Mouse (Mus musculus) left cerebral cortex, postnatal 10 days (tissue): ENCODE measurements around the gene Mfsd10. TPM values are rescaled to one million over a fixed set of nuclear protein-coding genes. Genes with fewer than 3 reads are reported as not detected.

Source experiments
- DNase-seq, 2 experiments: peaks; one replicate each; pipeline ENCODE4 v3.0.0; 2021 to 2022; ENCODE audit warnings: low spot score in 2 of 2, mixed read lengths in 1 of 2; ENCODE audit errors: extremely low spot score in 1 of 2
- intact Hi-C: fragments of 180-260 bp; cut with DNase I; formaldehyde crosslinking; loops from one replicate; pipeline ENCODE4 v1.15.1; 2025
- total RNA-seq, 2 experiments: library from RNA; stranded (reverse); gene quantifications; 2 replicates each; pipeline ENCODE4 v1.2.3; 2021

Gene Mfsd10
- 10 to 100 TPM; 44.1 to 53.3 TPM for total RNA-seq

DNA sequence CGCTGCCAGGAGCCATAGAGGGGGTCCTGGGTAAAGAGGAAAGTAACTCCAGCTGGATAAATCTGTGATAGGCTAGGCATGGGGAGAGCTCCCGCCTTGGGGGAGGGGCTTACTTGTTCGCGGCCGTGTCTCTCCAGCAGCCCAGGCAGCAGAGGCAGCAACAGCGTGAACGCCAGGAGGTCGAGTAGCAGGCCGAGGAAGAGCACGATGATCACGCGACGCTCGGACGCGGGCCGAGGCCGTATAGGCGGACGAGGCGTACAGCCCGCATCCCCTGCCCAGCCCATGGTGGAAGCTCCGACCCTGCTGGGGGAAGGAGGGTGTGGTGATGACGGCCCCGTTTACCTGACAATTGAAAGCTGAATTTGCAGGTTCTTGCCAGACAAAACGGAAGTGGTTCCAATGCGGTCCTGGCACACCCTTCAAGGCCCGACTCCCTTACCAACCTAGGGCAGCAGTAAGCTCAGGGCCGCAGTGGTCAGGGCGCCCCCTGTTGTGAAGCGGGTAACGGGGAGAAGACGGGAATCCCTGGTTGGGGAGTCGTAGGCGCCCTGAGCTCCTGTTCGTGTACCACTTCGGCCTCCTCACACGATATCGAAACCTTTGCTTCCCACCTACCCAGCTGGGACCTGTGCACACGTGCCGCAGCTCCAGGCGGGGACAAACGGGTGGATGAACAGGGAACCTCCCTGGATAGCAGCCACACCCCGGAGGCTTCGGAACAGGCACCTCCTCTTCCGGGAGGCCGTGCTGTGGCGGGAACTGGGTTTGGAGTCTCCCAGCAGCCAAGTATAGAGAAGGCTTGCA, at the start of gene Mfsd10:
Mfsd10 (minus strand) TSS at position 732 of the 807 bp plus-strand sequence.
- intact Hi-C loops = no loop called here
- DNase-seq = peak; percentile 75 to 90

DNA sequence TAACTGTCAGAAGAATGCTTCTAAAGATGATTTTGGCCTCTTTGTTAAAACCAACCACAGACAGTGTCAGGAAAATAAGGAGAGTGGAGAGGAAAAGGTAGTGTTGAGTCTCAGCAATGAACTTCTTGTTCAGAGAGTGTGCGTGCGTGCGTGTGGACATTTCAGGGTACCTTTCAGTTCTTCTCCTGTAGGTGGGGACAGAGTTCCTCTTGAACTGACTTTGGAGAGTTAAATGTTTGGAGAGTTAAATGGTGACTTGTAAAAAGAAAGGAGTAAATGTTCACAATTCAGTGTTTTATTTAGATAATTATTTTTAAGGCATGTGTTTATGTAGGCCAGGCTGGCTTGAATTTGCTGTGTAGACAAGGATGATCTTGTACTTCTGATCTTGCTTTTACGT, 33.3 kb upstream of the Mfsd10 start:
- DNase-seq = no peak
- intact Hi-C loops = no loop called here

DNA sequence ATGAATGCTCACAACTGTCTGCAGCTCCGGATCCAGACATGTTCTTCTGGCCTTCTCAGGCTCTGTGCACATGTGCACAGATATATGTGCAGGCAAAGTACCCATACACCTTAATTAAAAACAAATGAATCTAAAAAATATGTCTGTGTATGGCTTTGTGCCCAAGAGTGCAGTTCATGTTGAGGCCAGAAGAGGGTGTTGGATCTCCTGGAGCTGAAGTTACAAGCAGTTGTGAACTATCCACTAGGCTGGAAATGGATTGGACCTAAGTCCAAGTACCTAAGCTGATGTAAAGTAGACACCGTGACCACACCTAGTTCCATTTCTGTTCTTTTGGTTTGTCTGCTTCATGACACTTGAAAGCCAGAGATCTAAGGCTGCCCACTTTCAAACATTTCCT, 32.5 kb upstream of the Mfsd10 start:
- intact Hi-C loops = no loop called here

DNA sequence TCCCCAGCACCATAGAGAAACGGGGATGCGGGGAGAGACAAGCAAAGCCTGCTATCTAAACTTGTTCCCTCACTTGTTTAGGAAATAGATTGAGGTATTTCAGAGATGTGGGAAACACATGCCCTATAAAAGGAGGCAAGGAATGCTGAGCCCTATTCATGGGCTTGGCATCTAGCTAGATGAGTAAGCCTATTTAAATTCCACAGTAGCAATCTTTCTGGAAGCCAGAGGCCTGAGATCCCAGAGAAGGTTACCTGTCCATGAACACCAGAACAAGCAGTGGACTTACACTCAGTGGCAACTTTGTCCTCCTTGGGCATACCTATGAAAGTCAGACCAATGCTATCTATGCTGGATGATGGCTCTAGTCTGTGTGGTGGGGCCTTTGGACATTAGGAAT, 26.2 kb upstream of the Mfsd10 start:
- intact Hi-C loops = loop anchor here (5.0 kb wide), 2 partner anchors 94 to 379 kb away; partner anchors contain the start of gene Hgfac
- DNase-seq = no peak

More for the DNA sequence above, 32.5 kb upstream of the Mfsd10 start:
- DNase-seq = no peak

DNA sequence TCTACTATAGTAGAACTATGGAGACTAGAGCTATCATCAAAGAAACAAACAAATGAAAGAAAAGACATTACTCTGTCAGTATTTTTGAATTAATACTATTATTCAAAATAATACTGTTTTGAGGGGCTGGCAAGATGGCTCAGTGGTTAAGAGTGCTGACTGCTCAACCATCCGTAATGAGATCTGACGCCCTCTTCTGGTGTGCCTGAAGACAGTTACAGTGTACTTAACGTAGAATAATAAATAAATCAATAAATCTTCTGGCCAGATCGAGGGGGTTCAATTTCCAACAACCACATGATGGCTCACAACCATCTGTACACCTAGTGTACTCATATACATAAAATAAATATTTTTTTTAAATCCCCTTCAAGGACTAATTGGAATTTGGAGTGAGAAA, 24.9 kb upstream of the Mfsd10 start:
- intact Hi-C loops = loop anchor here (5.0 kb wide), 2 partner anchors 95 to 380 kb away; partner anchors contain the start of gene Hgfac

DNA sequence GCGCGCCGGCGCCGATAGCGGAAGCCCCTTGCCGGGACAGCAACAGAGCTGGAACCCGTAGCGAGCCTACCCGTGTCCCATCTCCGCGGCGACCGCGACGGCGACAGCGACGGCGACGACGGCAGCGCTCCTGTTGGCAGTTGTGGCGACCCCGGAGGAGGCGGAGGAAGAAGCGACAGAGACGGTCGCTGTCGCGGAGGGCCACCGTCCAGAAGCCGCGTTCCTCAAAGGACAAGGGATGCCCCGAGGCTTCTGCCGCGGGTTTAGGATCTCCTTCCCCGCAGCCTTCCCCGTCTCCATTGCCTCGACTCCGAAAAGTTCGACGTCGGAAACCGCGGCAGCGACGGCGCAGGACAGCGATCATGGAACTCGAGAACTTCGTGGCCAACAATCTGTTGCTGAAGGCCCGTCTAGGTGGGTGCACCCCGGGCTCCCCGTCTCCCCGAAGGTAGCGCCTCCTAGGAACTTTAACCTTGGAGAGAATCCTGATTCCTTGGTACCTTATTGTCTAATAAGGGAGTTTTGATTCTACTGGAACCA, 23.6 kb upstream of the Mfsd10 start:
- DNase-seq = no peak
- intact Hi-C loops = loop anchor here (5.0 kb wide), 2 partner anchors 97 to 382 kb away; partner anchors contain the start of gene Hgfac

More for the DNA sequence above, 24.9 kb upstream of the Mfsd10 start:
- DNase-seq = no peak

DNA sequence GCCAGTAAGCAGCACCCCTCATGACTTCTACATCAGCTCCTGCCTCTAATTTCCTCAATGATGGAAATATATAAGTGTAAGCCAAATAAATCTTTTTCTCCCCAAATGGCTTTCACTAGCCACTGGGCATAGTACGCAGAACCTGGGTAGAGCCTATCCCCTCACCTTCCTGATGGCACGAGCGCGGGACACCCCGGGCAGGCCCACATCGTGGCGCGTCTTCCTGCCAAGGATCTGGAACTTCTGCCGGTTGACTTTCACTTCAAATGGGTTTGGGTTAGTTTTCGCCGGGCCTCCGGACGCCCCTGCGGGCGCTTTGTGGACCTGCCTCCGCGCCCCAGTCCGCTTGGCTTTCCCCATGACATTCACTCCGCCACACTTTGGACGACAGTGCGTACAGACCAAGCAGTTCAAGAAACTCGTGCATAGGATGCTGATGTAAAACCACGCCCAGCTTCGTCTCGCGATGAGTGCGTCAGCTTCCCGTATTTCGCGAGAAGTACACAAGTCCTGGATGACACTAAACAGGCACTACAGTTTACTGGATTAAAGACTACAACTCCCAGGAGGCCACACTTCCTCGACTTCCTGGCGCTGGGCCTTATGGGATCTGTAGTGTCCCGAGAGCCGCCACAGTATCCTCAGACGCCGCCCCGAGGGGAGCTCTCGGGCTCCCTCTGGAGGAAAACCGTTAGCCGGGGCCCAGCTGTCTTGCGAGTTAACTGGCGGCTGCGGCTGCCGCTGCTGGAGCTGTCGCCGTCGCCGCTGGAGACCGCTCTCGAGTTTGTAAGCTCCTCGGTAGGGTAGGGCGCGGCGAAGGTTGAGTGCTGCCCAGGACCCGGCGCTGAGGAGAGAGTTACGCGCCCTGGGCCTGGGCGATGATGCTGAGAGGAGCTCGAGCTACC, 22.9 kb upstream of the Mfsd10 start, which contains the start of the genes Nop14 and Grk4:
Nop14 (minus strand) TSS at position 463 of the 905 bp plus-strand sequence.
Grk4 (plus strand) TSS at position 694 of the 905 bp plus-strand sequence.
- DNase-seq = peak; percentile 99 to 100
- intact Hi-C loops = loop anchor here (5.0 to 10.0 kb wide), 3 partner anchors 97 to 382 kb away; partner anchors contain the start of genes Fam193a and Hgfac

DNA sequence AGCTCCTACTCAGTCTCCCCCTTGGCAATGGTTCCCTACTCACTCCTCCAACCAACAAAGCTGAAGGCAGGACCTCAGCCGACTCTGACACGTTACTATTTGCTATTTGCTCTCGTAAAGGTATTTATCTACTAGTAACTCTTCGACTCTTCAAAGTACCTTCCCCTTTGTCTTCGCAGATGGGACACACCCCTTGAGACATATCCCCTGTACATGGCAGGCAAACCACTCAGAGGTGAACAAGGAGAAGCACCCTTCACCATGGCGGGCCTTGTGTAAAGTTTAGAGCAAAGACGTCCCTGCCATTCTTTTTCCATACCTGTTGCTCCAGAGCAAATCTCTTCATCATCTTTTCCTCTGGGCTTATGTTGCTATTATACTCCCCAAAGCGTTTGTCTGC, 20.5 kb upstream of the Mfsd10 start:
- DNase-seq = no peak
- intact Hi-C loops = loop anchor here (10.0 kb wide), 1 partner anchor 293 kb away; the partner anchor contains the start of gene Fam193a

DNA sequence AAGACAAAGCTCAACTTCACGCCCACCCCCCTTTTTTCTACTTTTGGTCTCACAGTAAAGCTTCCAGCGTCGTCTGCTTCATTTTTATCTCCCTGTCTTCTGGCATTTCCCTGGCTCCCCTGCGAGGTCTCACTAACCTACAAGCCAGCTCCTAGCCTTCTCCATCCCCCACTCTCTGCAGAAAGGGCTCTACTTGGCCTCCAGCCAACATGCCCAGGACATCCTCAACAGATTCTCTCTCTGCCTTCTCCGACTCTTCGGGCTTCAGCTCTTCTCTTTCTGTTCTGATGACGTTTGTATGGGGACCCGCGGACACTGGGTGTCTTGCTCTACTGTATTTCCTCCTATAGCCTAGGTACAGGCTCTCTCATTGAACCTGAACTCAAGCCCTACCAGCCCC, 17.9 kb upstream of the Mfsd10 start:
- intact Hi-C loops = loop anchor here (10.0 kb wide), 1 partner anchor 290 kb away; the partner anchor contains the start of gene Fam193a
- no peak for DNase-seq

DNA sequence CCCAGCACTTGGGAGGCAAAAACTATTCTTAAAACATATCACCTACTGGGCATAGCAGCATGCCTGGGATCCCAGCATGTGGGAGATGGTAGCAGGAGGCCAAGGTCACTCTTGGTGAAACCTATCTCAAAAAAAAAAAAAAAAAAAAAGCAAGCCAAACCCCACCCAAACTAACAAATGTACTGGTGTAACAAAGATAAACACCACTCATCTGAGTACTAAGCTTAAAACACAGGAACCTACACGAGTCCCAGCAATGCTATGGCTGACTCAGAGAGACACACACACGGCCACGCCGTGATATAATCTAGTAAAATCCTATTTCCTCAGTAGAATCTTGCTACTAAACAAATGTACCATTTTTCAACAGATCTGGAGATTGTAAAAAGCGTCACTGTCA, 15.9 kb upstream of the Mfsd10 start:
- DNase-seq = no peak
- intact Hi-C loops = loop anchor here (10.0 kb wide), 1 partner anchor 288 kb away; the partner anchor contains the start of gene Fam193a

DNA sequence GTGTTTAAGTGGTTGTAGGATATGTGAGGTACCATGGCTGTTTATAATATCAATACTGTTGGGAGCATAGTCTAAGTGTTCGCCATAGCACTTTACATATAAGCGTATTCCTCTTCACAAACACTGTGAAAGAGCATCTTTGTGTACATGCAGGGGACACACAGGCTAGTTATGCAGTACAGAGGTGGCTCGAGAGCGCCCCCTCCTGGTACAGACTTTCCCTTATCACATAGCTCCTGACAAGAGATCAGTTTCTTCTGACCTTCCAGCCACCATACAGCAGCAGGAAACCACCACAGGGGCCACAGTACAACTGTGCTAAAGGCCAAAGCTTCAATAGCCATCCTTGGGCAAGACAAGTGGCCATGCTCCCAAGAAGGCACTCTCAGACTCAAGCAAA, 10.6 kb upstream of the Mfsd10 start:
- peak in 1 of 2 experiments; percentile 56 for DNase-seq
- intact Hi-C loops = no loop called here

DNA sequence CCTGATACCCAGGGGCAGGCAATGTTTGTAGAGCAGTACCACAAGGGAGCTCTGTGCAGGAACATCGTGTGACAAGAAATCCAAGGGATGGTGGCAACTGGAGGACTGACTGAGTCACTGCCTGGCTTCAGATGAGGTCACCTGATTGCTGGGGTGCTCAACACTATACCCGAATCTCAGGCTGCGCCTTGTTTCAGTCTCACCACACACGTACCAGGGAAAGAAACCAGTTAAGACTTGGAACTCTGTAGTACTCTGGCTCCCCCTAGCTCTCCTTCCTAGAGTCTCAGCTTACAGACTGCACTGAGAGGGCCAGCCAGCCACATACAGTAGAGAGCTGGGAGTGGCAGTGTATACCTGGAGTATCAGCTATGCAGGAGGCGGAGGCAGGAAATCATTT, 5.9 kb upstream of the Mfsd10 start:
- DNase-seq = peak in 1 of 2 experiments; percentile 47

DNA sequence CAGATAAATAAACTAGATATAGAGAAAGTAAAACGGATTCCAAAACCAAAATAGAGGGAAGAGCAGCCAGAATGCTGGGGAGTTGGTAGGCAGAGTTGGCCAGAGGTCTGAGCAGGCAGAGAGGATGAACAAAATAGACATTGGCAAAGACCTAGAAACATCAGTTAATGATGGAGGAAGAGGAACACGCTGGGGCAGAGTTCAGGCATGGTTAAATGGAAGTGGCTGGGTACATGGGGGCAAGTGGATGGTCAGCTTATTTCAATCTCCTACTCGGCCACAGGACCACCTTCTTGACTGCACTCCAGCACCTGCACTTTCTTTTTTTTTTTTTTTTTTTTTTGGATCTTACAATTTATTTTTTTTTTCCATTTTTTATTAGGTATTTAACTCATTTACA, 5.0 kb upstream of the Mfsd10 start:
- intact Hi-C loops = no loop called here
- no peak for DNase-seq

More for the DNA sequence above, 5.9 kb upstream of the Mfsd10 start:
- intact Hi-C loops = no loop called here

DNA sequence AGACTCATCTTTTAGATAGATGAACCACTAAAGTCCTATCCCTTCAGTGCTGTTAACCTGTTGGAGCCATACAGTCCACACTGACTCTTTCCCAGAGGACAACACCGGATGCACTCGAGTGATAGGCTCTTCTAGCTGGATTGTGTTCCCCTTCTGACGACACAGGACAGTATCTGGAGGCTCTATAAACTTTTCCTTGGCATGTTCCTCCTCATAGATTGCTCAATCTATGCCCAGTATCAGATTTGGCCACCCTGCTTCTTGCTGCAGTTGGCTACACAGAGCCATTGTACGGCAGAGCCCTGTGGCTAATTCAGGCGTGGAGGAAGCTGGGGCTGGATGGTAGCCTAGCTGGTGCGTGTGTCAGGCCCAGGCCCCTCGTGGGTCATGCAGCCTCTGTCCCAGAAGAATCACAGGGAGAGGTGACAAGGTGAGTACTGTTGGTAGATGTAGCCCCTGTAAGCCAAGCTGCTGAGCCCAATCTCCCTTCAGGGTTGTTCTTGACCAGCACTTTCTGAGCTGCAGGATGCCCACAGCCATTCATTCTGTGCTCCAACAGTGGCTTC, 662 bp upstream of the Mfsd10 start:
- intact Hi-C loops = no loop called here
- DNase-seq = no peak

DNA sequence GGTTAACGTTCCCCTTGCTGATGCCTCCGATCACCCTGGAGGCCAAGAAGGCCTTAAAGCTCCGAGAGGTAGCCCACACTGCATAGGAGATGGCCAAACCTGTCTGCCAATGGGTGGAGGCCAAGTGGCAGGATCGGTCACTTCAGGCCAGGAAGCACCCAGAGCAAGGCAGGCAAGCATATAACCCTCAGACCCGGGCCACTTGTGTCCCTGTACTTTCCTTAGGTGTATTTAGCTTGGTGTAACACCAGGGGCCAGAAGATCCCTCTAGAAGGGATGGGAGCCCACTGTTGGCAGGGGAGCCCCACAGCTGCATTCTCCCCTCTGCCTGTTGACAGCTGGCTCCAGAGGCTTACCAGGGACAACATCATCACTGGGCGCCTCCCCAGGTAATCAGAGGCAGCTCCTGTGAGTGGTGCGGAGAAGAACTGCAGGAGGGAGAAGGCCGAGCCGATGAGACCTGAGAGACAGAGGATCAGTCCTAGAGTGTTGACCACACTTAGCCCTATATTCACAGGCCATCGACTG, 1.3 kb downstream of the Mfsd10 start:
- no peak for DNase-seq
- intact Hi-C loops = no loop called here

DNA sequence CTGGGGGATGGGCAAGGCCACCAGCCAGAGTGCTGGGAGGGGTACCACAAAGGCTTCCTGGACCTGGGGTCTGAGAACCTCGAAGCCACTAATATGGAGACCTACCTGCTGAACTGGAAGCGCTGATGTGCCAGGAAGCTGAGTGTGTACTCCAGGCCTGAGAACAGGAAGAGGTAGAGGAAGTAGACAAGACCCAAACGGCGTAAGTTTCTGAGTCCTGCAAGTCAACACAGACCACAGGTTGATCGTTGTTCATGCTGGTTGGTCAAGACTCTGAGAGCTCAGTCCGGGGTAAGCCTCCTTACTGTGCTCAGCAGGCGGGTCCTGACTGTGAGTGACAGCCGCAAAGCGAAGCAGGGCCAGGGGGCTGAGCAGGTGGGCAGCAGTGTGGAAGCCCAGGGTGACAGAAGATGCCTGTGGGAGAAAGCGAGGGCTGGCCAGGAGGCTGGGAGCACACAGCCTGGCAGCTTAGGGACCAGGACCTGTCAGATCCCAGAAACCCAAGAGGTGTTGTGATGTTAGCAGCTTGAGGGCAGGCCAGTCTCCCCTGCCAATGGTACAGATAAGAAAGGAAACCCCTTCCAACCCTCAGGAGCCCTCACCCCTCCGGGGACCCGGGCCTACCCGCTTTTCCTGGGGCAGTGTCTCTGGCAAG, 2.1 kb downstream of the Mfsd10 start:
- intact Hi-C loops = no loop called here

DNA sequence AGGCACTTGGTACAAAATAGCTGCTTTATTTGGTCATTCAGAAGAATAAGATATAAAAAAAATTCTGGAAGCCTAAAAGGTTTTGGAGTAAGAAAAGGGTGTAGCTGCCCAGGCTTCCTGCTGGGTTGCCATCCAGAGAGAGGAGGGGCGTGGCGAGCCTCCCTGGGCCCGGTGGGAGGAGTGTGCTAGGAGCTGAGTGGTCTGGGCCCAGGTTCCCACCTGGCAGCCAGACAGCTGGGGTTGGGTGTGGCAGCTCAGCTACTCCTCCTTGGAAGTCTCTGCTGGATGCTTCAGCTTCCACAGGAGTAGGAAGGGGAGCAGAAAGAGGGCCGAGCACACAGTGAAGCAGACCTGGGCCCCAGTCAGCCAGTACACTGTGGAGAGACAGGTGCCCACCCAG, 3.4 kb downstream of the Mfsd10 start:
- peak in 1 of 2 experiments; percentile 55 for DNase-seq
- intact Hi-C loops = no loop called here

More for the DNA sequence above, 2.1 kb downstream of the Mfsd10 start:
- DNase-seq = no peak

DNA sequence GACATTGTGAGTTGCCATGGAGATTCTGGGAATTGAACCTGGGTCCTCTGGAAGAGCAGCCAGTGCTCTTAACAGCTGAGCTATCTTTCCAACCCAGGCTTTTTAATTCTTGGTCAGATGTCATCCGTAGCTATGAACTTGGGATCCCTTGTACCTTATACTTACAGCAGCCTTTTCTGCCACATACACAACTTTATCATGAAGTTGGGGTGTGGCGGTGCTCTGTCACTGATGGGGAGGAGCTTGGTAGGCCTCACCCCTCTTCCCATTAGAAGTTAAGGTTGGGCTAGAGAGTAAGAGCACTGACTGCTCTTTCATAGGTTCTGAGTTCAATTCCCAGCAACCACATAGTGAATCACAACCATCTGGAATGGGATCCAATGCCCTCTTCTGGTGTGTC, 4.0 kb downstream of the Mfsd10 start:
- intact Hi-C loops = no loop called here

More for the DNA sequence above, 4.0 kb downstream of the Mfsd10 start:
- DNase-seq = no peak
